Mouse (Mus musculus) gastrocnemius, adult 8-10 months (tissue): ENCODE results near the gene Itga4. TPM values are rescaled to one million over a fixed set of nuclear protein-coding genes. Genes with fewer than 3 reads are reported as not detected.

Source experiments
- DNase-seq, 2 experiments: peaks; one replicate each; pipeline ENCODE4 v3.0.0; 2022; ENCODE audit warnings: low spot score in 2 of 2
- total RNA-seq, 4 experiments: library from RNA; stranded (reverse); gene quantifications; 2 replicates each; pipeline ENCODE4 v1.2.4; 2022

Gene Itga4
- total RNA-seq, 4 experiments from 2014 or later, result 4.6 to 7.2 (median 5.8) TPM

GRCm38 (mm10) chr2:79351179-79352099 is 96.2 kb downstream of the Itga4 start:
- DNase-seq, result no peak

- DNase-seq, result no peak
Observed at GRCm38 (mm10) chr2:79352100-79352802, 97.0 kb downstream of the Itga4 start.

- no peak for DNase-seq
Observed at GRCm38 (mm10) chr2:79354773-79355172, 99.5 kb downstream of the Itga4 start.

GRCm38 (mm10) chr2:79357835-79358234 is 102.6 kb downstream of the Itga4 start:
- DNase-seq, result no peak

GRCm38 (mm10) chr2:79362029-79362428 is 106.8 kb downstream of the Itga4 start:
- DNase-seq, result no peak

GRCm38 (mm10) chr2:79363920-79364319 is 108.7 kb downstream of the Itga4 start:
- no peak for DNase-seq

- DNase-seq, result no peak
Observed at GRCm38 (mm10) chr2:79367451-79368450, 112.5 kb downstream of the Itga4 start.

GRCm38 (mm10) chr2:79368661-79369060 is 113.4 kb downstream of the Itga4 start:
- no peak for DNase-seq

GRCm38 (mm10) chr2:79369061-79369524 is 113.9 kb downstream of the Itga4 start:
- DNase-seq, result no peak

- no peak for DNase-seq
Observed at GRCm38 (mm10) chr2:79369905-79370304, 114.7 kb downstream of the Itga4 start.

- DNase-seq, result no peak
Observed at GRCm38 (mm10) chr2:79370711-79371312, 115.6 kb downstream of the Itga4 start.

- no peak for DNase-seq
Observed at GRCm38 (mm10) chr2:79371326-79372153, 116.3 kb downstream of the Itga4 start.

GRCm38 (mm10) chr2:79372154-79372467 is 116.9 kb downstream of the Itga4 start:
- no peak for DNase-seq

GRCm38 (mm10) chr2:79372486-79373200 is 117.4 kb downstream of the Itga4 start:
- DNase-seq, result no peak

GRCm38 (mm10) chr2:79378346-79379086 is 123.3 kb downstream of the Itga4 start:
- DNase-seq, result no peak

- DNase-seq, result no peak
Observed at GRCm38 (mm10) chr2:79379087-79380041, 124.1 kb downstream of the Itga4 start.
